Mouse (Mus musculus): Measurements from ENCODE around the gene Soat2.
A peak's percentile ranks its signal among the peaks of the same experiment; 100 is the strongest.

- no peak for TF ChIP-seq CTCF (IDR thresholded peaks at IDR 0.05; ENCODE audit: low read depth, low read length)
- TF ChIP-seq POLR2A (IDR thresholded peaks at IDR 0.05; ENCODE audit: extremely low read depth, insufficient read depth, low read length): peak; percentile 52; the same call in 1 of the 2 replicates
These were observed 46.3 kb upstream of the Soat2 start for GRCm38 (mm10) chr15:102103947-102104555.
